Mouse (Mus musculus) neural tube, embryonic 11.5 days (tissue): ENCODE measurements around the gene Apol10a. TPM values are rescaled to one million over a fixed set of nuclear protein-coding genes. Genes with fewer than 3 reads are reported as not detected.
A peak's percentile ranks its signal among the peaks of the same experiment; 100 is the strongest.
"Not testable (repeated sequence)": the region's sequence is repeated elsewhere in the genome, so short reads cannot be mapped to it uniquely, and the experiment has no call there.

Source experiments
- ATAC-seq: fragments of 200-750 bp; cut with Nextera tagmentation; 2 replicates; pipeline ENCODE4 v1.8.0; 2017; ENCODE audit warnings: moderate number of reproducible peaks, mild to moderate bottlenecking, moderate TSS enrichment, moderate library complexity; ENCODE audit not compliant: insufficient read depth, low FRiP score, low TSS enrichment
- DNase-seq: peaks from one replicate; pipeline ENCODE4 v3.0.0-alpha.2; 2015; ENCODE audit warnings: low spot score
- H3K27ac ChIP-seq: fragments of 300-500 bp; sonication (generic); 2 replicates; pipeline ENCODE4 v1.5.1; 2014; ENCODE audit warnings: low read depth, mild to moderate bottlenecking, low read length
- H3K27me3 ChIP-seq: fragments of 300-500 bp; sonication (generic); 2 replicates; pipeline ENCODE4 v1.6.1; 2014; ENCODE audit warnings: mild to moderate bottlenecking, low read length, mixed read lengths; ENCODE audit not compliant: control insufficient read depth, insufficient read depth
- H3K36me3 ChIP-seq: fragments of 300-500 bp; sonication (generic); 2 replicates; pipeline ENCODE4 v1.6.1; 2014; ENCODE audit warnings: mild to moderate bottlenecking, low read length, moderate library complexity, mixed read lengths; ENCODE audit not compliant: control insufficient read depth, insufficient read depth
- H3K4me1 ChIP-seq: fragments of 300-500 bp; sonication (generic); 2 replicates; pipeline ENCODE4 v1.6.1; 2014; ENCODE audit warnings: low read length, mixed read lengths; ENCODE audit not compliant: control insufficient read depth, insufficient read depth
- H3K4me2 ChIP-seq: fragments of 300-500 bp; sonication (generic); 2 replicates; pipeline ENCODE4 v1.6.1; 2014; ENCODE audit warnings: low read depth, mild to moderate bottlenecking, moderate library complexity
- H3K4me3 ChIP-seq: fragments of 300-500 bp; sonication (generic); 2 replicates; pipeline ENCODE4 v1.5.1; 2014; ENCODE audit warnings: low read depth, low read length
- H3K9ac ChIP-seq: fragments of 300-500 bp; sonication (generic); 2 replicates; pipeline ENCODE4 v1.6.1; 2014; ENCODE audit warnings: mild to moderate bottlenecking, low read length
- H3K9me3 ChIP-seq: fragments of 300-500 bp; sonication (generic); 2 replicates; pipeline ENCODE4 v1.6.1; 2016; ENCODE audit warnings: low read length; ENCODE audit not compliant: control insufficient read depth
- WGBS: fragments of 180-500 bp; shearing (Covaris S2); extraction: QIAGEN DNeasy Blood & Tissue Kit; methylation state at CpG from one replicate; pipeline ENCODE4 v1.1.7; 2014; 5-methylcytosine and 5-hydroxymethylcytosine counted together
- polyA plus RNA-seq: library from polyadenylated mRNA; unstranded; fragments of >200 nt; fragmentation: Nextera tagmentation; extraction: Ambion mirVana; gene quantifications from 2 replicates; pipeline ENCODE4 v1.2.1, GENCODE M21; 2014

Gene Apol10a
- polyA plus RNA-seq, 1 experiment from 2014 or later, result not detected

- not testable (repeated sequence) for H3K9me3 ChIP-seq, H3K27ac ChIP-seq, H3K27me3 ChIP-seq, DNase-seq, H3K9ac ChIP-seq, H3K4me1 ChIP-seq, H3K36me3 ChIP-seq, H3K4me3 ChIP-seq, ATAC-seq, H3K4me2 ChIP-seq
- no CpG with 5 or more reads among the region's 1 CpGs for WGBS
Observed at GRCm38 (mm10) chr15:77493181-77493580, 16.3 kb downstream of the Apol10a start.

DNA sequence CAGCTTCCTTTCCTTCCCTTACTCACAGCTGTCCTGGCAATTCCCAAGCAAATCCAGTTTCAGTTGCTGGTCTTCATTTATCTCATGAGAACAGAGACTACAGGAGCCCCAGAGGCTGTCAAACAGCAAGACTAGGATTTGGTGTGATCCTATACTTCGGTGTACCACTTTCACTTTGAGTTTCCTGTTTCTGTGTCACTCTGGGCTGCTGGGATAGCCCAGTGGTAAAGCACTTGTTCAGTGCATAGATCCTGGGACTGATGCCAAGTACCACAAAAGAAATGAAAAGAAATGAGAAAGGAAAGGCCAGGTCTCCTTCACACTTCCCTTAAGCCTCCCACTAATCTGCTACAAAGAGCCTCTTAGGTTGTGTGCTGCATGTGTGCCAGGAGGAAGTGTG is 17.8 kb downstream of the Apol10a start:
- DNase-seq, result not testable (repeated sequence)

DNA sequence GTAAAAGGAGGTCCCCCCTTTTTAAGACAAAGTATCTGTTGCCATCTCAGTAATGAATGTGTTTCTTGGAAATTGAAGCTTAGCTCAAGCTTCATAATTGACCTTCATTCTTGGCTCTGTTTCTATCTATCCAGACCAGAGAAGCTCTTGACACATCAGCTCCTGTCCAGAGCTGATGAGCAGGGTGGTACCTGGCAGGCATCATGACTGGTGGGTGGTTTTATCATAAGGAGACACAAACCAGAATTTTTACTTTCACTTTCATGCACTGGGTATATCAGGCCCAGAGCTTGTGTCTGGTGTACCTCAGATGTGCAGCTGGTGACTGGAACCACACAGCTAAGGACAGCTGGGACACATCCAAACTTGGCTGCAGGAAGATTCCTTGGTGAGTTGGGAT is 31.1 kb downstream of the Apol10a start, which contains the start of gene Apol11a:
Apol11a (plus strand) TSS at position 306 of the 400 bp plus-strand sequence.
- DNase-seq, H3K9ac ChIP-seq, H3K9me3 ChIP-seq, H3K36me3 ChIP-seq, H3K4me3 ChIP-seq, H3K4me2 ChIP-seq, ATAC-seq, H3K27me3 ChIP-seq, H3K4me1 ChIP-seq, H3K27ac ChIP-seq: not testable (repeated sequence)

More for the DNA sequence above, 17.8 kb downstream of the Apol10a start:
- H3K4me2 ChIP-seq, H3K4me3 ChIP-seq, H3K36me3 ChIP-seq, H3K27ac ChIP-seq, H3K27me3 ChIP-seq, ATAC-seq, H3K9me3 ChIP-seq, H3K9ac ChIP-seq, H3K4me1 ChIP-seq: not testable (repeated sequence)
- 82% methylated on average over 1 of the region's 1 CpGs for WGBS

- not testable (repeated sequence) for H3K9me3 ChIP-seq, ATAC-seq, H3K9ac ChIP-seq, H3K4me3 ChIP-seq, DNase-seq, H3K27me3 ChIP-seq, H3K4me1 ChIP-seq, H3K4me2 ChIP-seq, H3K27ac ChIP-seq, H3K36me3 ChIP-seq
- WGBS, result 69% methylated on average over 4 of the region's 4 CpGs
Observed at GRCm38 (mm10) chr15:77520596-77520995, 43.7 kb downstream of the Apol10a start.

- H3K9ac ChIP-seq, H3K4me1 ChIP-seq, H3K4me2 ChIP-seq, H3K27ac ChIP-seq, ATAC-seq, H3K27me3 ChIP-seq, H3K4me3 ChIP-seq, H3K36me3 ChIP-seq, H3K9me3 ChIP-seq: not testable (repeated sequence)
- WGBS, result 20% methylated on average over 6 of the region's 6 CpGs
- peak; percentile 64 for DNase-seq
Observed at GRCm38 (mm10) chr15:77523186-77523843, 46.5 kb downstream of the Apol10a start.

- H3K27ac ChIP-seq, result no peak within 1 kb of the TSS
- ATAC-seq (no peak), DNase-seq (no peak)
- no peaks in the 10 kb centered on the region for H3K36me3 ChIP-seq
- H3K4me3 ChIP-seq, result no peak within 1 kb of the TSS
- H3K9ac ChIP-seq, result no peak within 1 kb of the TSS
- H3K4me2 ChIP-seq, result no peak within 1 kb of the TSS
- no peaks in the 10 kb centered on the region for H3K9me3 ChIP-seq
- H3K27me3 ChIP-seq, result no peaks in the 10 kb centered on the region
- H3K4me1 ChIP-seq, result no peaks in the 10 kb centered on the region
Observed at GRCm38 (mm10) chr15:77533216-77533615, 56.4 kb downstream of the Apol10a start, which contains the start of gene Apol7c. Gene Apol7c (minus strand): TSS chr15:77533316.

GRCm38 (mm10) chr15:77539221-77539620 is 62.4 kb downstream of the Apol10a start:
- not testable (repeated sequence) for H3K9me3 ChIP-seq, H3K4me3 ChIP-seq, H3K4me2 ChIP-seq, H3K9ac ChIP-seq, H3K27ac ChIP-seq, H3K36me3 ChIP-seq, DNase-seq, ATAC-seq, H3K4me1 ChIP-seq, H3K27me3 ChIP-seq
- whole genome bisulfite sequencing, result 41% methylated on average over 1 of the region's 1 CpGs

Other genes starting within 250 kb of the Apol10a start
- 123 and 125 TPM in 2 replicates for gene Rbfox2, start 170.0 kb upstream of the Apol10a start, polyA plus RNA-seq
- not detected in 2 replicates for gene Apol7a, start 77.9 kb upstream of the Apol10a start, polyA plus RNA-seq
- not detected in 2 replicates for gene Apol9a, start 65.9 kb upstream of the Apol10a start, polyA plus RNA-seq
- gene Apol7b, start 29.6 kb upstream of the Apol10a start, polyA plus RNA-seq, result not detected in 2 replicates
- not detected in 2 replicates for gene Apol11a, start 31.2 kb downstream of the Apol10a start, polyA plus RNA-seq
- gene Apol7c, start 56.3 kb downstream of the Apol10a start, polyA plus RNA-seq, result not detected in 2 replicates
- gene 1700025B11Rik, start 84.8 kb downstream of the Apol10a start, polyA plus RNA-seq, result not detected in 2 replicates
- gene Apol10b, start 119.1 kb downstream of the Apol10a start, polyA plus RNA-seq, result not detected in 2 replicates
- gene Gm36245, start 122.2 kb downstream of the Apol10a start, polyA plus RNA-seq, result not detected in 2 replicates
- not detected in 2 replicates for gene Apol11b, start 166.2 kb downstream of the Apol10a start, polyA plus RNA-seq
- gene Apol7e, start 221.8 kb downstream of the Apol10a start, polyA plus RNA-seq, result not detected in 2 replicates